Mouse (Mus musculus): ENCODE results near the gene Vmn2r83.

Vmn2r83 gene

DNA sequence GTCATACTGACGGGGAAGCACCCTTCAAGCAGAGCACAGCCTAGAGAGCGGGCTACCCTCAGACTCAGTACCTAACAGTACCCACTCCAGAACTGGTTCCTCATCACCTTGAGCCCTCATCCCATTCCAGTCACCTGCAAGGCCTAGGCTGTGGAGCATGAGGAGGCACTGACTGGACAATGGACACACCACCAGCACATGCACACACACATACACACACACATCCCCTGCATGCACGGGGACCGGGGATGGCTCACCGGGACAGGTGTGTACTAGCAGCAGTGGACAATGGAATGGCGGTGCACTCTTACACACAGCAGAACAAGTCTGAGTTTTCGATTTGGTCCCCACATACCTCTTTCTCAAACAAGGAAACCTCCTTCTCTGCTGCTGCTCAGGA, 68.7 kb downstream of the Vmn2r83 start:
- DNase-seq (ENCODE audit: extremely low read depth, insufficient read length, low spot score) = no peak

DNA sequence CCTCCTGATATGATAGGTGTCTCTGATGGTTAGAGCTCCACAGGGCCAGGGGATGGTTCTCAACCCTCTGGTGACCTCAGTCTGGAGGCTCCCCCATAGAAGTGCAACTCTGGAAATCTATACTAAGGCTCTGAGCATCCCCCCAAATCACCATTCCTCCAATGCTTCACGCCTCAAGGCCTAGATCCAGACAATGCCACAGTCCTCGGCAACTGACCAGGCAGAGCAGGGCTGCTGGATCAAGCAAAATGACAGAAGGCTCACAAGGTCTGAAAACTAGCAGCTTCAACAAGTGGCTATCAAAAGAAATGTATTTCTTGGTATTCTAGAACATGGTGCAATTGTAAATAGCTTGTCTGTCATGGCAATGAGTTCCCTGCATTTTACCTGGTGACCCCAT, 69.2 kb downstream of the Vmn2r83 start:
- no peak for DNase-seq (ENCODE audit: extremely low read depth, insufficient read length, low spot score)

DNA sequence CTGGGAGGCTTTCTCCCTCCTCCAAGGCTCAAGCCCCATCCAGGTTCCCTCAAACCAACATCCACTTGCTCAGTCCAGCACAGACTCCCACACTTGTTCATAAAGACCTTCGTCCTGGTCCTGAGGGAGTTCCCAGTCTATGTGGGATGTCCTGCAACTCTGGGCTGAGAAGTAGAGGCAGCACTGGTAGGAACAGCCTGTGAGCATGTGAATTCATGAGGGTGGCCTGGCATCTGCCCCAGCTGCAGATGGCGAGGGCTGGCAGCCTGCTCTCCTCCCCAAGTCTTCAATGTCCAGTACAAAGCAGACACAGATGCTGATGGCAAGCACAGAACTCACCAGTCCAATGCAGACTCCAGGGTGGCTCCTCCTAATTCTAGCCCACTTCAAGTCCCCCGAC, 69.8 kb downstream of the Vmn2r83 start:
- no peak for DNase-seq (ENCODE audit: extremely low read depth, insufficient read length, low spot score)

DNA sequence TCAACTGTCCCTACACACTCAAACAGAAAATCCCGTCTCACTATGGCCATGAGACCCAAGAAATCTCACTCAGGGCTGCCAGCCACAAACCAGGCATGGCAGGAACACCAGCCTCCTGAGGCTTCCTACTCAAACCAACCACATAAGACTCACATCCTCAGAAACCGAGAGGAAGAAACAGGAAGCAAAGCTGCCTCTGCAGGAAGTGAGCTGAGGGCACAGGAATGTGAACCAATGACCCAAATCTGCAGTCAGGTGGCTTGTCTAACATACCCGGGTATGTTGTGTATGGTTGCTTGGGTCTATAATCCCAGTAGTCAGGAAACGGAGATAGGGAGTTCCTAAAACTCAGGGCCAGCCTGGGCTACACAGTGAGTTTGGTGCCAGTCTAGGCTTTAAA, 70.3 kb downstream of the Vmn2r83 start:
- no peak for DNase-seq (ENCODE audit: extremely low read depth, insufficient read length, low spot score)

DNA sequence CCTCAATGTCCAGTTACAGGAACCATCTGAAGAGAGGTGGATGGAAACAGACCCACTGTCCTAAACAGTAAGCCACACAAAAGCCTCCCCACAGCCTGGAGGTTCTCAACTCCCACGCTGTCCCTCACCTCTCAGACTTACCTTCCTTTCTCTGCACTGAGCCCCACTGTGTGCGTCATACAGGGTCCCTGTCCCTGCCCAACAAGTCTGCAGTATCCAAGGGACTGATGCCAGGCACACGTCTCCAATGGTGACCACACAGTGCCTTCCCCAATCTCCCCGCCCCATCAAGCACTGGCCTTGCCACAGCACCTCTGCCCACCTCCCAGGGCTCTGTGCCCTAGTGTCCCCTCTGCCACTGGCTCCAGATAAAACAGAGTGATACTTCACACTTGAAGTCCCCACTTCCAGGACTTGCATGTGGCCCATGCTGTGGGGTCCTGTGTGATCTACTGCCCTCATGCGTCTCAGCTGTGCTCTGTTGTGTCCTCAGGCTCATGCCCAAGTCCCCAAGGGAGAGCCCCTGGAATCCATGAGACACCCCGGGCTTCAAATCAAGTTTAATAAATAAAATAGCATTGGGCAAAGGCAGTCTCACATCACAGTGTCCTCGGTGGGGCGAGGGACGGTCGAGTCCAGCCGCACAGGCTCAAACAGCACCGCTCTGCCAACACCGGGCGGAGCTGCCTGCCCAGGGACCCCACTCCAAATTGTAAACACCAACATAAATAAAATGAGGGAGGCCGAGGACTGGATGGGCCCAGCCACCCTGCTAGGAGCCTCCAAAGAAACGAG, 71.4 kb downstream of the Vmn2r83 start:
- DNase-seq (ENCODE audit: extremely low read depth, insufficient read length, low spot score) = no peak

DNA sequence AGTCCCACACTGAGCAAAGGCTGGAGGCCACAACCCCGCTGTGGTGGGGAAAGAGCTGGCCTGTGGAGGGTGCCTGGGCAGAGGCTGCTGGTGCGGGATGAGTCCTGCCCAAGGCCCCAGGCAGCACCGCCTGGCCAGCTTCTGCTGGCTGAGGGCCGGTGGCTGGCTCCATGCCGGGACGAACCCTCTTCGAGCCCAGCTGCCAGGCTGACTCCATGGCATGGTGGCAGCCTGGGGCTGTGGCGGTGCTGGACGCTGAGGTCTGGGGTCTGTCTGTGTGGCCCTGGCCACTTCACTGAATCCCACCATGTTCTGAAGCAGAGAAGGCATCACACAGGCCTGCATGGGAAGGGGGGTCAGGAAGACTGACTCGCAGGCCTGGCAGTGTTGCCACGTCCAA, 72.2 kb downstream of the Vmn2r83 start:
- no peak for DNase-seq (ENCODE audit: extremely low read depth, insufficient read length, low spot score)

DNA sequence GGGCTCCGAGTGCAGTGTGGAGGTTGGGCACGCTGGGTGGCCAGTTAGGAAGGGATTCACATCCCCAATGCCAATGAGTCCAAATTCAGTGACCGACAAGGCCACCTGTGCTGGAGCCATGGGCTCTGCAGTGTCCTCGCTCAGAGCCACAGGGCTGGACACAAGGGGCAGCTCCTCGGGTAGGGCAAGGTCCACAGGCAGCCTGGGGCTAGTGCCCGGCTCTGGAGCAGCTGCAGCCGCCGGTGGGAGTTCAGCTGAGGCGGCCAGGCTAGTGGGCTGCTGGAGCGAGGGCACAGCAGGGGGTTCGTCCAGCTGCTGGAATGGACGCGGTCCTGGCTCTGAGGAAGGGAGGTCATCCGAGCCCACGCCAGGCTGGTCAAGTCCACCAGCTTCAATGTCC, 73.0 kb downstream of the Vmn2r83 start:
- DNase-seq (ENCODE audit: extremely low read depth, insufficient read length, low spot score) = no peak

DNA sequence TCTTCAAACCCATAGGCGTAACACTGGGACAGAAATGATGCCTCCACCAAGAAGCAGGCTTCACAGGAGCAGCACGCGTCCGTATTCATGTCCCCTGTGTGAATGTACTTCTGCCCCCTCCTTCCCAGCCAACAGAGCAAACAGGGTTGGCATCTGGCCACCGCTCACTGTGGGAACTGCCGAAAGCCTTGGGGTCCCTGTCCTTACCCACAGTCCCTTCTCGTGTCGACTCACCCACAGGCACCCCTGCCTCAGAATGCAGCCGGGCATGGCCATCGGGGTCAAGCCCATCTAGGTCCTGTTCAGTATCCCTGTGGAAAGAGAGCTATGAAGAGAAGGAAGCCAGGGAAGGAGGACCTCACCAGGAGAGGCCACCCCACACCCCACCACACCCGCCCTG, 73.6 kb downstream of the Vmn2r83 start:
- no peak for DNase-seq (ENCODE audit: extremely low read depth, insufficient read length, low spot score)

Measured in 3134 (cell line).